Mouse (Mus musculus) T-cell, adult 66 days (primary cell): ENCODE results near the gene Gm15091. TPM values are rescaled to one million over a fixed set of nuclear protein-coding genes. Genes with fewer than 3 reads are reported as not detected.

Experiments
- total RNA-seq, 2 experiments: library from RNA; stranded (reverse); gene quantifications; 3 replicates in 1 of 2; 4 replicates in 1 of 2; pipeline ENCODE4 v1.2.4; 2023

Gene Gm15091
- total RNA-seq, result not detected

GRCm38 (mm10) chrX:149941355-149941754 is at the start of gene Gm15091:
TSS of gene Gm15091 (plus strand) at chrX:149941655.

Other genes with a start within 250 kb of the Gm15091 start
- not detected for gene Gm15097, start 157.2 kb upstream of the Gm15091 start, total RNA-seq